Mouse (Mus musculus): ENCODE measurements around the gene Kcnh2. TPM values are rescaled to one million over a fixed set of nuclear protein-coding genes. Genes with fewer than 3 reads are reported as not detected.
A peak's percentile ranks its signal among the peaks of the same experiment; 100 is the strongest.
"Not testable (repeated sequence)": the region's sequence is repeated elsewhere in the genome, so short reads cannot be mapped to it uniquely, and the experiment has no call there.

Kcnh2 gene
- total RNA-seq (2021) = 10 to 100 TPM; 17.0 to 19.3 TPM

DNA sequence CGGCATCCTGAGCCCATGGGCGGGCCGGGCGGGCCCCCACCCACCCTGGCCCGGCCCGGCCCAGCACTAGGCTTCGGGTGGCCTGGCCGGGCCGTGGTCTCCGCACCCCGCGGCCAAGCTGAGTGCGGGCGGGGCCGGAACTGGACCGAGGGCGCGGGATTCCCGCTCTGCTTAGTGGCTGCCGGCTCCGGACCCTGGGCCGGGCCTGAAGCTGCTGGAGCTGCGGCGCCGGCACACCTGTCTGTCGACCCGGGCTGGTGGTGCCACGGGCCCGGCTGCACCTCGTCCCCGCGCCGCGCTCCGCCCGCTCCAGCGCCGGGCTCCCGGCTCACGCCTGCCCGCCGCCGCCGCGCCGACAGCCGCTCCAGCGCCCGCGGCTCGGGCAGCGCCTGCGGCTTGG lies at the start of gene Kcnh2:
Gene Kcnh2 (minus strand): TSS at position 327 of the 400 bp plus-strand sequence.
- intact Hi-C loops (cut with DNase I) = no loop called here
- no peak for DNase-seq (ENCODE audit: extremely low spot score in 1 of 2, low spot score in 2 of 2)

DNA sequence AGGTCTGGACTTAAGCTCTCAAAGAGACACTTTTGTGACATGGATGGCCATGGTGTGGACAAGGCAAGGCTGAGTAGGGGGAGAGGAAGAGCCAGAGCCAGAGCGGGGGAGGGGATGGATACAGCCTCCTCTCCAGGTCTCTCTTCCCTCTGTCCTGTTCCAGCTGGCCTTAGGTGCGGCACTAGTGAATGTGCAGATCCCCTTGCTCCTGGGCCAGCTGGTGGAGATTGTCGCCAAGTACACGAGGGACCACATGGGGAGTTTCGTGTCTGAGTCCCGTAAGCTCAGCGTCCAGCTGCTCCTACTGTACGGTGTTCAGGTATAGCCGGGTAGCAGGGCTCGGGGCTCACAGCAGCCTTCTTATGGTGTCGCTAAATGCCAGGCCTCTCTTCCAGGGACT lies 49.0 kb upstream of the Kcnh2 start:
- no peak for DNase-seq (ENCODE audit: extremely low spot score in 1 of 2, low spot score in 2 of 2)
- intact Hi-C loops (cut with DNase I) = no loop called here

DNA sequence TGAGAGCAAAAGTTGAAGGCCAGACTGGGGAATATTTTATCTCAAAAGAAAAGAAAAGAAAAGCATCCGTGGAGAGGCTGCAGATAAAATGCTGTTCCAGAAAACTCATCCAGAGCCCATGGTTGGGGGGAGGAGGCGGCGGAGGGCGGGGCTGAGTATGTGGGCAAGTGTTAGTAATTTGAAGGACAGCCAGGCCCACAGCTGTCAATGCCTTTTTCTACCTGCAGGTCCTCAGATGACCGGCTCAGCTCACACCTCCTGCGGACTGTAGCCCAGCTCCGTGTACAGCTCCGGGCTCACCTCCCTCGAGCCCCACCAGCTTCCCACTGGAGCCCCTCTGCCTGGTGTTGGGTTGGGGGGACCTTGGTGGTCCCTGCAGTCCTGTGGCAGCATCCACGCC lies 48.3 kb upstream of the Kcnh2 start:
- no peak for DNase-seq (ENCODE audit: extremely low spot score in 1 of 2, low spot score in 2 of 2)
- intact Hi-C loops (cut with DNase I) = no loop called here

DNA sequence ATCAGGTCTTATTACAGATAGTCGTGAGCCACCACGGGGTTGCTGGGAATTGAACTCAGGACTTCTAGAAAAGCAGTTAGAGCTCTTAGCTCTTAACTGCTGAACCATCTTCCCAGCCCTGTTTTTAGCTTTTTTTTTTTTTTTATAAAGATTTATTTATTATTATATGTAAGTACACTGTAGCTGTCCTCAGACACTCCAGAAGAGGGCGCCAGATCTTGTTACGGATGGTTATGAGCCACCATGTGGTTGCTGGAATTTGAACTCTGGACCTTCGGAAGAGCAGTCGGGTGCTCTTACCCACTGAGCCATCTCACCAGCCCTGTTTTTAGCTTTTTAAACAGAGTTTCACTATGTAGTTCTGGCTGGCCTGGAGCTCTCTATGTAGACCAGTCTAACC lies 44.9 kb upstream of the Kcnh2 start:
- intact Hi-C loops (cut with DNase I); DNase-seq (ENCODE audit: extremely low spot score in 1 of 2, low spot score in 2 of 2): not testable (repeated sequence)

DNA sequence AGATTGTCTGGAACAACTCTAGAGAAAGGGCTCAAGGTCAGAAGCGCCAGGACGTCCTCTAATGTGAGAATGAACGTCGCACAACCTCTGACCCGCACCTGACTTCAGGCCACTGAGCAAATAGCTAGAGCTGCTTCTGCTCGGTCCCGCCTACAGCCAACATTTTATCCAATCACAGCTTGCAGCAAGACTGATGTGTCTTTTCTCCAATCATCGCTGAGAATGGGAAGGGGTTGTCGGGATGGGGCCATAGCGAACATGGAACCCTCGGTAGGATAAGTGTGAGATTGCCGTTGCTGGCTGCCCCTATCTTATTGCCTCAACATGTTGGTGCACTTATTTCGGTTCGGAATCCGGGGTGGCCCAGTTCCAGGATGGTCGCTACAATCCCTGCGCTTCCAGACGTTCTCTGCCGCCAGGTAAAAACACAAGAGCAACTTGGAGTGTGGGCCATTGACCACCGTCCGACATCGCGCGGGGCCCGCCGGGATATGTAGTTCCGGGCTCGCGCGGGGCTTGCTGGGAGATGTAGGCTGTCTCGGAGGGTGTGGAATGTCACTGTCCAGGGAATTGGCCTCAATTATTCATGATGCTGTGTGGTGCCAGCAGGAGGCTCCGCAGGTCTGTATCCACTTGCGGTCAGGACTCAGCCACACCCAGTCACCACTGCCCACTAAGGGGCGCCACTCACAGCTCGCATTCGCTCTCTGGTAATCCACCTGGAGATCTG lies 42.9 kb upstream of the Kcnh2 start:
- peak; percentile 93 to 98 for DNase-seq (ENCODE audit: extremely low spot score in 1 of 2, low spot score in 2 of 2)
- intact Hi-C loops (cut with DNase I) = no loop called here

- peak; percentile 79 to 87 for DNase-seq (ENCODE audit: extremely low spot score in 1 of 2, low spot score in 2 of 2)
- intact Hi-C loops (cut with DNase I) = no loop called here
Observed at GRCm38 (mm10) chr5:24393392-24393997, 42.1 kb upstream of the Kcnh2 start, which contains the start of gene Abcb8. Gene Abcb8, plus strand, starts transcription at chr5:24393663.

DNA sequence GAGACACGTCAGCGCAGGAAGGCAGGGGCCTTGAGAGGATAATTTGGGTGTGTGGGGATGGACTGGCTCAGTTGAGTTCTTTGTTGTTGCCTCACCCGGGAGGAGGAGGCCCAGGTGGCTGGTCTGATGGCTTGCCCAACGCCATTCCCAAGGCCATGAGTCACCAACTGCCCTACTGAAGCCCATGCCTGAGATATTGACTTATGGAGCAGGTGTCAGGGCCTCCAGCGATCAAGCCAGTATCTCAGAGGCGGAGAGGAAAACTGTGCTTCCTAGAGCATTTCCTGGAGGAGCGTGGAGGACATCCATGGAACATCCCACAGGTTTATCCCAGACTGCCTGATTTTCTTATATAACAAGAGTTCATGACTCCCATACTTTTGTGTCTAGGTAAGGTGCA lies 41.3 kb upstream of the Kcnh2 start:
- intact Hi-C loops (cut with DNase I) = no loop called here
- DNase-seq (ENCODE audit: extremely low spot score in 1 of 2, low spot score in 2 of 2) = no peak

GRCm38 (mm10) chr5:24391864-24392263 lies 40.5 kb upstream of the Kcnh2 start, which contains the start of gene Atg9b:
Gene Atg9b, minus strand, starts transcription at chr5:24392143.
- no peak for DNase-seq (ENCODE audit: extremely low spot score in 1 of 2, low spot score in 2 of 2)
- intact Hi-C loops (cut with DNase I) = no loop called here

GRCm38 (mm10) chr5:24389658-24390020 lies 38.2 kb upstream of the Kcnh2 start:
- DNase-seq (ENCODE audit: extremely low spot score in 1 of 2, low spot score in 2 of 2) = no peak
- intact Hi-C loops (cut with DNase I) = no loop called here

GRCm38 (mm10) chr5:24389011-24389657 lies 37.7 kb upstream of the Kcnh2 start:
- DNase-seq (ENCODE audit: extremely low spot score in 1 of 2, low spot score in 2 of 2) = peak in 1 of 2 experiments; percentile 61
- intact Hi-C loops (cut with DNase I) = no loop called here

- DNase-seq (ENCODE audit: extremely low spot score in 1 of 2, low spot score in 2 of 2) = no peak
- intact Hi-C loops (cut with DNase I) = no loop called here
Observed at GRCm38 (mm10) chr5:24388246-24388915, 37.0 kb upstream of the Kcnh2 start.

DNA sequence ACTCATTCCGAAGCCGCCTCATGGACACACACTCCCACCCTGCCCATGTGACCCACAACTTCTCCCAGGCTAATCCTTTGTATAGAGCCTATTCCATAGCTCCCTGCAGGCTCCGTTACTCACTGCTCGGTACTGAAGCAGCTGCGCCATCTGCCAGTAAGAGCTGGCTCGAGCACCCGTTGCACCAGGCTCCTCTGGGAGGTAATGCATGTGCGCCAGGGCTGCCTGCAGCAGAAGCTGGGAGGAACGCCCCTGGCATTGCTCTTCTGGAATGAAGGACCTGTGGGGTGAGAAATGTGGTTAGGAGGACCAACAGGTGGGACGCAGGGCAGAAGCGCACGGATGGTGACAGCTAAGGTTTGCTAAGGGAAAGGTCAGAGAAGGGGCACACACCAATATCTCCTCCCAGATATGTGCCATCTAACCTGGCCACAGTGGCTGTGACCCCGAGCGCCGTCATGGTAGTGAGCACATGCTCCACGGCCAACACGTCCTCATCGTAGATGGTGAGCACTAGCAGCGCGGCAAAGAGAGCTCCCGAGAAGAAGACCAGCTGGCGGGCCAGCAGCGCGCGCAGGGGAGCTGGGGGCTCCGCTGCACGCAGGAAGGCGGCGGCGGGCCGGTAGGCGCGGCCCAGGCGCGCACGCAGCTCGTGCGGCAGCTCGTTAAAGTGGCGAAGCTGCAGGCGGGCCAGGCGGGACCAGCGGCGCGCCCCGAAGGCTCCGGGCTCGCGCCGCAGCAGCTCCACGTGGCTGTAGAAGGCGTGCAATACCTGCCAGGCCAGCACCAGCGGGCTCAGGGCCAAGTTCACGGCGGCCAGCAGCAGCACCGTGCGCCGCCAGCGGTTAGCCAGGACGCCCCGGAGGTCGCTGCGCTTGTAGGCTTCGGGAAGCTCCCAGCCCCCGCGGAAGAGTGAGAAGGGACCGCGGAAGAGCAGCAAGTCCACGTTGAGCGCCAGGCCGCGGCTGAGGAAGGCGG lies 36.1 kb upstream of the Kcnh2 start:
- intact Hi-C loops (cut with DNase I) = no loop called here
- peak; percentile 59 to 71 for DNase-seq (ENCODE audit: extremely low spot score in 1 of 2, low spot score in 2 of 2)

GRCm38 (mm10) chr5:24385887-24386550 lies 34.6 kb upstream of the Kcnh2 start:
- intact Hi-C loops (cut with DNase I) = no loop called here
- DNase-seq (ENCODE audit: extremely low spot score in 1 of 2, low spot score in 2 of 2) = no peak

DNA sequence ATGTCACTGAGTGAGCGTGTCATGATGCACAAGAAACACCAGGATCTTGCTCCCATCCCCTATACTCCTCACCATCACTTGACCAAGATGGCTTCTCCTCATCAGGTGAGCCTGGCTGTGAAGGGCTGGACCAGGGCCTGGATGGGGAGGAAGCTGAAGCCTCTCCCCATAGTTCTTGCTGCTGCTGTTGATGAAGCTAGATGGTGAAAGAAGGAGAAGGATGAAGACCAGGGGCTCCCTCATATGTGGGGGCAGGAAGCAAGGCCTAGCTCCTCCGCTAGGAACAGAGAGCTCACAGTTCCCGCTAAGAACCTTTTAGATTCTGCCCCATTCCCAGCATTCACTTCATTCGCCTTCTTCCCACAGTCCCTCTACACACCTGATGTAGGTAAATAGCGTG lies 34.0 kb upstream of the Kcnh2 start:
- intact Hi-C loops (cut with DNase I) = no loop called here
- DNase-seq (ENCODE audit: extremely low spot score in 1 of 2, low spot score in 2 of 2) = no peak

- DNase-seq (ENCODE audit: extremely low spot score in 1 of 2, low spot score in 2 of 2) = no peak
- intact Hi-C loops (cut with DNase I) = no loop called here
Observed at GRCm38 (mm10) chr5:24384407-24384806, 33.0 kb upstream of the Kcnh2 start.

GRCm38 (mm10) chr5:24383026-24383859 lies 31.8 kb upstream of the Kcnh2 start:
- peak; percentile 90 to 94 for DNase-seq (ENCODE audit: extremely low spot score in 1 of 2, low spot score in 2 of 2)
- intact Hi-C loops (cut with DNase I) = no loop called here

DNA sequence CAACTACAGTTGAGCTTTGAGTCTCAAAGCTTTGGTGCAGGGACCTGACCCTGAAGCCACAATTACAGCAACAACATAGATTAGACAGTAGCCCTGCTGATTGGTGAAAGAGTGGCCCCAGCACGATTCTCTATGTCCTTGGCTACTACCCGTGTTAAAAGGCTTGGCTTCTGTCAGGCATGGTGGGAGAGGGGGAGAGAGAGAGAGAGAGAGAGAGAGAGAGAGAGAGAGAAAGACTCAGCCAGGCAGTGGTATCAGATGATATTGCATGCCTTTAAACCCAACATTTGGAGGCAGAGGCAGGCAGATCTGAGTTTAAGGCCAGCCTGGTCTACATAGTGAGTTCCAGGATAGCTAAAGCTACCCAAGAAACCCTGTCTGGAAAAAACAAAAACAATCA lies 30.6 kb upstream of the Kcnh2 start:
- no peak for DNase-seq (ENCODE audit: extremely low spot score in 1 of 2, low spot score in 2 of 2)
- intact Hi-C loops (cut with DNase I) = no loop called here
